Mouse (Mus musculus): Measurements from ENCODE around the gene Acot3. TPM values are rescaled to one million over a fixed set of nuclear protein-coding genes. Genes with fewer than 3 reads are reported as not detected.
"Not testable (repeated sequence)": the region's sequence is repeated elsewhere in the genome, so short reads cannot be mapped to it uniquely, and the experiment has no call there.

The Acot3 gene
- total RNA-seq, 2 experiments from 2014 or later = 3.0 to 3.8 TPM

- DNase-seq (ENCODE audit: low spot score in 2 of 2) = peak; percentile 26 to 40
Observed at GRCm38 (mm10) chr12:84038691-84039111, 13.2 kb upstream of the Acot3 start, which contains the start of gene Gm49366. Gene Gm49366 (plus strand): TSS chr12:84038935.

GRCm38 (mm10) chr12:84042248-84042647 is 9.7 kb upstream of the Acot3 start:
- DNase-seq (ENCODE audit: low spot score in 2 of 2) = no peak

GRCm38 (mm10) chr12:84044045-84044444 is 7.9 kb upstream of the Acot3 start:
- DNase-seq (ENCODE audit: low spot score in 2 of 2) = no peak

- DNase-seq (ENCODE audit: low spot score in 2 of 2) = no peak
Observed at GRCm38 (mm10) chr12:84046906-84047305, 5.0 kb upstream of the Acot3 start.

GRCm38 (mm10) chr12:84050744-84051143 is 1.2 kb upstream of the Acot3 start:
- DNase-seq (ENCODE audit: low spot score in 2 of 2) = not testable (repeated sequence)

- no peak for DNase-seq (ENCODE audit: low spot score in 2 of 2)
Observed at GRCm38 (mm10) chr12:84052609-84053008, 665 bp downstream of the Acot3 start.

GRCm38 (mm10) chr12:84053173-84053572 is 1.2 kb downstream of the Acot3 start:
- DNase-seq (ENCODE audit: low spot score in 2 of 2) = peak in 1 of 2 experiments; percentile 38

- DNase-seq (ENCODE audit: low spot score in 2 of 2) = peak in 1 of 2 experiments; percentile 27
Observed at GRCm38 (mm10) chr12:84053679-84054391, 1.9 kb downstream of the Acot3 start.

GRCm38 (mm10) chr12:84060946-84061345 is 9.0 kb downstream of the Acot3 start:
- DNase-seq (ENCODE audit: low spot score in 2 of 2) = no peak

GRCm38 (mm10) chr12:84062336-84062735 is 10.4 kb downstream of the Acot3 start:
- no peak for DNase-seq (ENCODE audit: low spot score in 2 of 2)

- DNase-seq (ENCODE audit: low spot score in 2 of 2) = no peak
Observed at GRCm38 (mm10) chr12:84063228-84063627, 11.3 kb downstream of the Acot3 start.

- no peak for DNase-seq (ENCODE audit: low spot score in 2 of 2)
Observed at GRCm38 (mm10) chr12:84063833-84064232, 11.9 kb downstream of the Acot3 start.

- DNase-seq (ENCODE audit: low spot score in 2 of 2) = no peak
Observed at GRCm38 (mm10) chr12:84064621-84065020, 12.7 kb downstream of the Acot3 start.

- no peak for DNase-seq (ENCODE audit: low spot score in 2 of 2)
Observed at GRCm38 (mm10) chr12:84067752-84068151, 15.8 kb downstream of the Acot3 start.

GRCm38 (mm10) chr12:84068296-84068695 is 16.4 kb downstream of the Acot3 start:
- DNase-seq (ENCODE audit: low spot score in 2 of 2) = no peak

- DNase-seq (ENCODE audit: low spot score in 2 of 2) = no peak
Observed at GRCm38 (mm10) chr12:84068986-84069385, 17.0 kb downstream of the Acot3 start, which contains the start of gene Acot5. Gene Acot5 (plus strand): TSS chr12:84069325.

GRCm38 (mm10) chr12:84069582-84069981 is 17.6 kb downstream of the Acot3 start:
- peak; percentile 28 to 52 for DNase-seq (ENCODE audit: low spot score in 2 of 2)

GRCm38 (mm10) chr12:84071696-84072095 is 19.8 kb downstream of the Acot3 start:
- peak; percentile 25 to 61 for DNase-seq (ENCODE audit: low spot score in 2 of 2)

- DNase-seq (ENCODE audit: low spot score in 2 of 2) = no peak
Observed at GRCm38 (mm10) chr12:84077371-84077990, 25.5 kb downstream of the Acot3 start.

- DNase-seq (ENCODE audit: low spot score in 2 of 2) = no peak
Observed at GRCm38 (mm10) chr12:84083842-84084241, 31.9 kb downstream of the Acot3 start.

- no peak for DNase-seq (ENCODE audit: low spot score in 2 of 2)
Observed at GRCm38 (mm10) chr12:84084581-84084980, 32.6 kb downstream of the Acot3 start.

GRCm38 (mm10) chr12:84094666-84095065 is 42.7 kb downstream of the Acot3 start:
- DNase-seq (ENCODE audit: low spot score in 2 of 2) = not testable (repeated sequence)

All from left cerebral cortex, adult 18-20 months (tissue).